Mouse (Mus musculus): ENCODE results near the gene Tmub2.

Gene Tmub2

DNA sequence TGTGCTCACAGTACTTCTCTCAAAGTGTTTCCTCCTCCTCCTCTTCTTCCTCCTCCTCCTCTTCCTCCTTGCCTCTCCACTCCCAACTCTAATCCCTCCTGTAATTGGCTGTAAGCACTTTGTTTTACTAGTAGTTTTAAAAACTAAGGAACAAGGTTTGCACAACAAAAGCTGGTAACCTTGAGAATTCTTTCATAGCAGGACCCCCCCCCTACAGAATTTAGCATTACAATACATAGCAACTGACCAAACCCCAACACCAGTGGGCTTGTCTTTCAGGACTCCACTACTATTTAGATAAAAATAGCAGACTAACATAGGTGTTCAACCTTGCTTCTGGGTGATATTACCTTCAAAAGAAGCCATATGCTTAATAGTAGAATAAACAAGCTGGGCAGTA is 44.8 kb downstream of the Tmub2 start:
- no peak for DNase-seq

DNA sequence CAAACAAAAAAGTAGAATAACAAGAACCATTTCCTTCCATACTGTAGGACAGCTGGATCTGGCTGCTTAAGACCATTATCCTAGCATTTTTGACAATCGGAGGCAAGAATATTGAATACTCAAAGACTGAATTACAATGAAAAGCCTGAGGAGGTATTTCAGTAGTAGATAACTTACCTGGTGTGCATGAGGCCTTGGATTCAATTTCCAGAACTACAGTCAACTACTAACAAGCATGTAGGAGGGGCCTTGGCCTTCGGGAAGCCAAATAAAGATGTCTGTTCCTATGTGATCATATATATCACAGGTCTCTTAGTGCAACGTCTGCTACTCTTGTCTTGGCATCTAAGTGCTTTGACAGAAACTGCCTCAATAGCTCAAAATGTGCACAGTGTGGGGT is 45.3 kb downstream of the Tmub2 start:
- no peak for DNase-seq

DNA sequence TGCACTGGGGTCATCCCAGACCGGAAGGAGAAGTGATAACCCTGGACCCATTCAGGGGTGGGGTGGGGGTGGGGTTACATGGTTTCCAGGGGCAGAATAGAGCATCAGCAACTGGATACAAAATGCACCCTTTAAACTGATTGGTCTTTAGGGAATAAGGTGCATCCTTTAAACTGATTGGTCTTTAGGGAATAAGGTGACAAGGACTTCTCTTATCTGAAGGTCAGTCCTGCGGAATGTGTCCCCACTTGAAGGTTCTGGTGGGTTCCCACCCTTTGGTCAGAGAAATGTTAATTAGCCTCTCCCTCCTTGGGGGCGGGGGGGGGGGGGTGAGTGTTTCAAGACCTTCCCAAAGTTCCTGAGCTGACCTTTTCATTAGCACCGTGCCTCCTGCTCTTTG is 47.1 kb downstream of the Tmub2 start:
- DNase-seq, result no peak

DNA sequence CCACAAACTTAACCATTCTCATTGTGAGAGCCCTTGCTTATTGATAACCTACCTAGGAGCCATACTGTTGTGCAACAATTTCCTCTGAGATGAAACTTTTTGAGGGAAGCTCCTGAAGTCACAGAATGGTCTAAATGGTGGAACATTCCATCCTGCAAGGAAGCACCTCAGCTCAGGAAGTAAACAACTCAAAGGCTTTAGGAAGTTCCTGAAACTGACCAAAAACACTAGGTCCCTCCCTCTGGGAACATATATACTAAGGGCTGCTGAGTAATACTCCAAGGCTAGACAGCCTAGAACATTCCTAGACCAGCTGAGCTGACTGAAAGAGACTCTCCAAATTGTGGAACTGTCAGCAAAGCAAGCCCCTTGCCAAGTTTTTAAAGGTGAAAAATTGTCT is 48.3 kb downstream of the Tmub2 start:
- no peak for DNase-seq

DNA sequence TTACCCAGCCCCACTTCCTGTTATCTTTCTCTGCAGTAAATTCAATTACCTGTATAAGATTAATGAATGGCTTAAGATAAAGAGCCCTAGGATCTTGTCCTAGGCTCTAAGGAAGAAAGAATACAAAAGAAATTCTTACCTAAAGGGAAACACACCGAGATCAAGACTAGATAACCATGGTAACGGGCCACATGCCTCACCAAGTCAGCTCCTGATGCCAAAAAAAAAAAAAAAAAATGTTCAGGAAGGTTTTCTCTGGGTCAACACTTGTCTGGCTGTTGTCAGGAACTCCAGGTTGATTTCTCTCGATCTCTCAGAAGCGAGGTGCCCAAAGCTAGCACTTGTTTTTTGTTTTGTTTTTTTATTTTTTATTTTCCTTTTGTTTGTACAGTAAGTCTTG is 49.3 kb downstream of the Tmub2 start:
- DNase-seq, result no peak

DNA sequence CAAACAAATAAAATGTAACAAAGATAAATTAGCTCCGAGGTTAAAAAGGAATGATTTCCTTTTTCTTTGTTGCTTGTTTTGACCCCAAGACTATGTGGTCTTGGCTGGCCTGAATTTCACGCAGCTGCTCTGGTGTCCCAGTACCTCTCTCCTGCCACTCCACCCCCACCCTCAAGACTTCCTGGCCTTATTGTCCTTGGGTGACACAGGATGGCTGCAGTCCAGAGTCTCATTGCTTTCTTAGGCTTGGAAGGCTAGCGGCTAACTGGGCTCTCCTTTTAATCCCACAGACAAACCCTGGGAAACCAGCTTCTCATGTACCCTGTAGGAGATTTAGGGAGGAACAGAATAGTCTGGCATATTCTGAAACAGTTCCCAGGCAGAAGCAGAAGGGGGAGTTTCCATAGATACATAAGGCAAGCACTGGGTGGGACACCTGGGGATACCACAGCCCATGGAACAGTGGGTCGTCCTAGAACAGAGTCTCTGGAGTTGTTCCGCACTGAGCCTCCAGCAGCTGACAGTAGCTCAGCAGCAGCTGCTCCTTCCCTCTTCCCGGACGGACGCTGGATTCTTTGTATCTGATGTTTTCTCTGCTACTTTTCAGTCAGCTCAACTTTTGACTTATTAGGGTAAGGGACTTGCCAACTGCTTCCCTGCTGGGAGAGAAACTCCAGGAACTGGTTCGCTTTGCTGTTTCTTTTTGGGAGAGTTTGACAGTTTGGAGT is 50.4 kb downstream of the Tmub2 start:
- DNase-seq, result peak; percentile 12 to 43

DNA sequence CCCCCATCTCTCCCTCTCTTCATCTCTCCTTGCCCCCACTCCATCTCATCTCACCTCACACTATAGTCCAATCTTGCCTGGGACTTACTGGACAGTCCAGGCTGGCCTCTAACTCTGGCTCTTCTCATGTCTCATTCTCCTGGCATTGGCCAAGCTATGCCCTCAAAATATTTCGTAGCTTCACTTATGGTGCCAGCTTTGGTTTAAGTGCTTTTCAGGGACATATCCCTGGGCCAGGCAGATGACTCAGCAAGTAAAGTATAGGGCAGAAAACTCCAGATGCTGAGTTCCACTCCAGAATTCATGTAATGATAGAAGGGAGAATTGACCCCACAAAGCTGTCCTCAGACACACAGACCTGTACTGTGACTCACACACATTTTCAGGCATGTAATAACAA is 51.5 kb downstream of the Tmub2 start:
- DNase-seq, result no peak

DNA sequence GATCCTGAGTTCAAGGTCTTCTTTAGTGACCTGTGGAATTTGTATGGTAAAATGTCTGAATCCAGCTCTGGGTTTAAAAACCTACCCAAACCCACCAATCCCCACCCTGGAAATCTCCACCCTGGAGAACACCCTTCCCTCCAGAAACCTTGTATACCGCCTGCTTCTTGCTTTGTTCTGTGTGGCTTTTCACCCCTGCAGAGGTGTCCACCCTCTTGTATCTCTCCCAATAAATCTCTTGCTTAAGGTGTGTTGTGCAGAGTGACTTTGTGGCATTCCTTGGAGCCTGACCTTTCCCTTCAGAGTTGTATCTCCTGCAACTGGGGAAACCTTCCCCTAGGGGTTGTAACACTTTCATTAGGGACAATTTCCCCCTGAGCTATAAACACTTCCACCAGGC is 53.2 kb downstream of the Tmub2 start:
- no peak for DNase-seq

DNA sequence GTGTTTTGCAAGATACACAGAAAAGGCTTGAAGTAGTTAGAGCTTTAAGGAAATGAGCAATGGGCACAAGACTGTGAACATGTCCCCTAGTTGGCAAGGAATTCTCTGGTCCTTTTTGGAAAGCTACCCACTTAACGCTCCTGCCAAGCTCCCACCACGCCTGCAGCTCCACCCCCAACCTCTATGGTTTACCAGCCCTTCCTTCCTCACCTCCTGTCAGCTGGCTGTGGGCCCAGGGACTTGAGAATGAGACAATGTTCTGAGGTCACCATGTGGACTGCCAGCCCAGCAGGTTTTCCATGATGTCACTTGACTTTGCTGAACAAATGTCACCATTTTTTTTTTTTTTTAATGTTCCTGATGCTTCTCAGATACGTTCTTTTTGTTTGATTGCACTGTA is 53.8 kb downstream of the Tmub2 start:
- DNase-seq, result peak; percentile 93 to 96

All from lung, adult 18-20 months (tissue).